Mouse (Mus musculus) forebrain, embryonic 12.5 days (tissue): ENCODE data around the gene Khdrbs2. TPM values are rescaled to one million over a fixed set of nuclear protein-coding genes. Genes with fewer than 3 reads are reported as not detected.

Source experiments
- ATAC-seq: fragments of 200-750 bp; cut with Nextera tagmentation; 2 replicates; pipeline ENCODE4 v1.8.0; 2017; ENCODE audit warnings: moderate TSS enrichment; ENCODE audit not compliant: low FRiP score
- H3K27ac ChIP-seq: fragments of 300-500 bp; sonication (generic); 2 replicates; pipeline ENCODE4 v1.5.1; 2016; ENCODE audit warnings: mild to moderate bottlenecking
- H3K27me3 ChIP-seq: fragments of 300-500 bp; sonication (generic); 2 replicates; pipeline ENCODE4 v1.6.1; 2016; ENCODE audit warnings: mild to moderate bottlenecking
- H3K36me3 ChIP-seq: fragments of 300-500 bp; sonication (generic); replicated peaks from 2 replicates; pipeline ENCODE4 v1.6.1; 2016; ENCODE audit warnings: mild to moderate bottlenecking
- H3K4me1 ChIP-seq: fragments of 300-500 bp; sonication (generic); 2 replicates; pipeline ENCODE4 v1.6.1; 2016
- H3K4me2 ChIP-seq: fragments of 300-500 bp; sonication (generic); 2 replicates; pipeline ENCODE4 v1.6.1; 2016; ENCODE audit warnings: mild to moderate bottlenecking, moderate library complexity
- H3K4me3 ChIP-seq: fragments of 300-500 bp; sonication (generic); replicated peaks from 2 replicates; pipeline ENCODE4 v1.5.1; 2016; ENCODE audit warnings: mild to moderate bottlenecking
- H3K9ac ChIP-seq: fragments of 300-500 bp; sonication (generic); 2 replicates; pipeline ENCODE4 v1.6.1; 2016; ENCODE audit warnings: mild to moderate bottlenecking
- H3K9me3 ChIP-seq: fragments of 300-500 bp; sonication (generic); 2 replicates; pipeline ENCODE4 v1.6.1; 2016
- WGBS: fragments of 180-500 bp; shearing (Covaris S2); methylation state at CpG from one replicate; pipeline ENCODE4 v1.1.7; 2016; 5-methylcytosine and 5-hydroxymethylcytosine counted together
- polyA plus RNA-seq: library from polyadenylated mRNA; unstranded; fragments of >200 nt; fragmentation: Nextera tagmentation; extraction: Ambion mirVana; gene quantifications from 2 replicates; pipeline ENCODE4 v1.2.1, GENCODE M21; 2016

The Khdrbs2 gene
- 19.1 and 21.8 TPM in 2 replicates for polyA plus RNA-seq

DNA sequence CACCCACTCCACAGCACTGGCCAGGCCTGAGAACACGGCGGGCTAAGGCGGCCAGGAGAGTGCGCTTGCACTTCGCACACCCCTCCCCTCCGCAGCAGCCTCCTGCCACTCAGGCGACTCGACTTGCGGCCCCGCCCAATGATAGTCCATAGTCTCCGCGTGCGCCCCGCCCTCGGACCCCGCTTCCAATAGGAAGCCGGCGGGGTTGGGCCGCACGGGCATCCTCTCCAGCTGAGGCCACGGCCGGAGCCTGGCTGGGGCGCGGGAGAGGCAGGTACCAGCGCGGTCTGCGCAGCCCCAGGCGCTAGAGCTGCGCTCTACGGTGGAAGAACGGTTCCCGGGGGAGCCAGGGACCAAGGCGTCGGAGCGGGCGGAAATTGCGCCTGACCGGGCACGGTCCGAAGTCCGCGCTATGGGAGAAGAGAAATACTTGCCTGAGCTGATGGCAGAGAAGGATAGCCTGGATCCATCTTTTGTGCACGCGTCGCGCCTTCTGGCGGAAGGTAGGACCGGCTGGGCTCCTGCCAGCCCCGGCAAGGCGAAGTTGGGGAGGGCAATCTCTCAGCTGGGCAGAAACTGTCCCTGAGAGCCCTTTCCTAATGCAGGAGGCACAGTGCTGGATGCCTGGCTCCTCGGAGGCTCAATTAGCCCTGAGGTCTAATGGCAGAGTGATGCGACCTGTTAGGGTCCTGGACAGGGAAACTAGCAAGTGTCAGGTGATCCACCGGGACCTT, at the start of gene Khdrbs2:
Gene Khdrbs2, plus strand, starts transcription at position 209 of the 734 bp plus-strand sequence.
- peak; percentile 99 for ATAC-seq
- Histone ChIP-seq H3K36me3 (no peaks in the 10 kb centered on the region), H3K9ac (peak within 1 kb of the TSS; percentile 63), H3K27ac (peak within 1 kb of the TSS; percentile 69), H3K4me3 (peak within 1 kb of the TSS; percentile 63), H3K4me2 (peak within 1 kb of the TSS; percentile 70), H3K4me1 (peaks cover 9% of the 10 kb centered on the region), H3K27me3 (no peaks in the 10 kb centered on the region), H3K9me3 (no peaks in the 10 kb centered on the region)
- under 1% methylated on average over 53 of the region's 53 CpGs for WGBS

DNA sequence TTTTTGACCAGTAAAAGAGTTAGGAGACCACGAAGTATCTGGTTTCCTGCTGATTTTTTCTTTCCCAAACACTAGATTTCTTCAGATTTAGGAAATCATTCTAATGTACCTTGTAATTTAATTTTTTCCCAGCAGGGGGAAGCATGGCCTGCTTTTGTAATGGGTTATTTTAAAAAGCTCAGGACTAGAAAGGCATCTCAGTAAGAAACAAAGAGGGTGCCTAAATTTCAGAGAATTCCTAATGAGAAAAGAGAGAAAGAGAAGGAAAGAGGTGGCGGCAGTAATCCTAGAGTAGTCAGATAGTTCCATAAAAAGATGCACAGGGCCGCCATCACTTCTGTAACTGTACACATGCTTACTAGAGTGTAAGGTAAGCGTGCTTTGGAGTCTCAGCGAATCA, 2.1 kb downstream of the Khdrbs2 start:
- H3K27ac ChIP-seq, result no peak overlapping the region
- 53% methylated on average over 5 of the region's 5 CpGs for WGBS
- H3K4me1 ChIP-seq, result peaks cover 9% of the 10 kb centered on the region
- H3K36me3 ChIP-seq, result no peaks in the 10 kb centered on the region
- no peak overlapping the region for H3K9ac ChIP-seq
- ATAC-seq, result no peak
- no peaks in the 10 kb centered on the region for H3K9me3 ChIP-seq
- H3K4me2 ChIP-seq, result peak overlapping the region; percentile 21; the same call in 1 of the 2 replicates
- no peaks in the 10 kb centered on the region for H3K27me3 ChIP-seq
- H3K4me3 ChIP-seq, result peak overlapping the region; percentile 14; the same call in 1 of the 2 replicates

DNA sequence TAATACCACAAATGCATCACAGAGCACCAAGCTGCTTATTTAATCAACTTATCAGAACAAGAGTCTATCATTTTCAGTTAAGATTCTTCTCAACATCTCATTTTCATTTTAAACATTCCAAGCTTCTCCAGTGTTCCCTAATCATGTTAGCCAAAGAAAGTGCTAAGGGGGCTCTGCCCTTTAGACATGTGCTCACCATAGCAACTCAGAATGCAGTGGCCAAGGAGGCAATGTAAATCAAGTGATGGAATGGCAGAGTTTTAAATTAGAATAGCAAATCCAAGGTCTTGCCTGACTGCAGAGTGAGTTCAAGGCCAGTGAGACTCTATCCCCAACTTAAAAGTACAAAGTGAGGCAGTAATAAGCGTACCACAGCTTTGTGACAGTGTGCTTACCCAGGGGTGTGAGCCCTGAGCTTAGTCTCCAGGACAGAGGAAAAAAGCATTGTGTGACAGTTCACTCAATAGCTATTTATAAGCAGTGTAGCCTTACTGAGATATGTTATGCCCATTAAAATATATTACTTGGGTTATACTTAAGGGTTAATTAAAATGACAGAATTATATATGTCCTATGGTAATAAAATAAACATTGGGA, 27.2 kb downstream of the Khdrbs2 start:
- H3K9me3 ChIP-seq, result no peaks in the 10 kb centered on the region
- no peak overlapping the region for H3K27ac ChIP-seq
- H3K27me3 ChIP-seq, result no peaks in the 10 kb centered on the region
- no peaks in the 10 kb centered on the region for H3K36me3 ChIP-seq
- H3K4me1 ChIP-seq, result peaks cover 3% of the 10 kb centered on the region; the same call in 1 of the 2 replicates
- H3K4me3 ChIP-seq, result no peak overlapping the region
- no peak overlapping the region for H3K4me2 ChIP-seq
- no peak overlapping the region for H3K9ac ChIP-seq
- WGBS, result 68% methylated on average over 1 of the region's 1 CpGs
- no peak for ATAC-seq

DNA sequence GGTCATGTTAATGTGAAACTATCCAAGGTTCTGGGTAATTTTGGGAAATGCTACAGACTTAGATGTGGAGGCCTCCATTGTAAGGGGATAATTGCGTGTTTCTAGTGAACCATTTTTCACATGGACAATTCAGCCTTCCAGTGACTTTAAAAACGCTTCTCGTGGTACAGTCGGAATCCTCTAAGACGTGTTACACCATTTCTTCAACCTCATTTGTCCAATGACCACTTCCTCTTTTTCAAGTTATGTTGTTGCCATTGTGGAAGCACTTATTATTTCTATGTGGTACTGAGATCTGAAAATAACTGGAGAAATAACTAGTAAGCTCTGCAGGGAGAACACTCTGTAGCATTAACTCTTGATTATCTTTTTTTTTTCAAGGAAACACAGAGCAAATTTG, 75.9 kb downstream of the Khdrbs2 start:
- ATAC-seq, result no peak
- no peaks in the 10 kb centered on the region for H3K4me1 ChIP-seq
- no peaks in the 10 kb centered on the region for H3K36me3 ChIP-seq
- no peaks in the 10 kb centered on the region for H3K27me3 ChIP-seq
- no peak overlapping the region for H3K27ac ChIP-seq
- no peak overlapping the region for H3K4me2 ChIP-seq
- no peaks in the 10 kb centered on the region for H3K9me3 ChIP-seq
- 90% methylated on average over 5 of the region's 5 CpGs for WGBS
- H3K4me3 ChIP-seq, result no peak overlapping the region
- no peak overlapping the region for H3K9ac ChIP-seq

DNA sequence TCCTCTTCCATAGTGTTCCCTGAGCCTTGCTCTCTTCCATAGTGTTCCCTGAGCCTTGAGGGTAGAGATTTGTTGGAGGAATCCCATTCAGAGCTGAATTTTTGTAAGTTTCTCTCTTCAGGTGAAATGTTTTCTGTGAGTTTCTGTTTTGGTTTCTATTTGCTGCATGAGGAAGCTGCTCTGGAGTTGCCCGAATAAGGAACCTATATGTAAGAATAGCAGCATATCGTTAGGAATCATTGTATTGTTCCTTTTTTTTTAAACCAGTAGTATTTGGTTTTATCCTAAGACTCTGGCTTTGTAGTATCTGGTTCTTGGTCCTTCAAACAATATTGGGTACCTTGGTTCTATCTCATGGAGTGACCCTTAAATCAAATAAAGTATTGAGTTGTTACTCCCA, 77.1 kb downstream of the Khdrbs2 start:
- 88% methylated on average over 2 of the region's 2 CpGs for WGBS
- no peaks in the 10 kb centered on the region for H3K27me3 ChIP-seq
- no peak overlapping the region for H3K4me2 ChIP-seq
- ATAC-seq, result no peak
- no peaks in the 10 kb centered on the region for H3K9me3 ChIP-seq
- H3K27ac ChIP-seq, result no peak overlapping the region
- H3K4me1 ChIP-seq, result no peaks in the 10 kb centered on the region
- no peak overlapping the region for H3K4me3 ChIP-seq
- no peak overlapping the region for H3K9ac ChIP-seq
- H3K36me3 ChIP-seq, result no peaks in the 10 kb centered on the region

- Histone ChIP-seq H3K36me3 (no peaks in the 10 kb centered on the region), H3K27ac (no peak overlapping the region), H3K9ac (no peak overlapping the region), H3K4me3 (no peak overlapping the region), H3K4me1 (no peaks in the 10 kb centered on the region), H3K27me3 (no peaks in the 10 kb centered on the region), H3K4me2 (no peak overlapping the region), H3K9me3 (no peaks in the 10 kb centered on the region)
- ATAC-seq, result no peak
- WGBS, result 93% methylated on average over 1 of the region's 1 CpGs
These were observed 77.8 kb downstream of the Khdrbs2 start for GRCm38 (mm10) chr1:32250337-32250736.

DNA sequence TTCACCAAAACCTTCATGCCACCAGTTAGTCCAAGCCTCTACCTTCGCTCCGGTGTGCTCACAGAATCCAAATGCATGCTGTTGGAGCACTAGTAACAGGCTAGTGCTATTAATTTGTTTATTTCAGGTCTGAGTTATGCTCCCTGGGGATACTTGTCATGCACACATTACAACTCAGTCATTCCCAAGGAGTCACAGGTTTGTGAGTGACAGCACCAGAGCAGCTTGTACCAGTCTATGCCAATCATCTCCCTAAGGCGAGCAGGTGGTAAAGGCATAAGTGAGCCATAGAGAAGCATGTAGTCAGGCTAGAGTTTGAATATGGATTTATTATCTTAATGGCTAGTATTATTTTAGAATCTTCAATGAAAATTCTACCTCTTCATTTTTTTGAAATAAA, 86.4 kb downstream of the Khdrbs2 start:
- H3K27me3 ChIP-seq, result no peaks in the 10 kb centered on the region
- H3K9me3 ChIP-seq, result no peaks in the 10 kb centered on the region
- H3K4me1 ChIP-seq, result no peaks in the 10 kb centered on the region
- ATAC-seq, result no peak
- no peaks in the 10 kb centered on the region for H3K36me3 ChIP-seq
- H3K27ac ChIP-seq, result no peak overlapping the region
- no peak overlapping the region for H3K4me2 ChIP-seq
- WGBS, result 95% methylated on average over 3 of the region's 3 CpGs
- no peak overlapping the region for H3K9ac ChIP-seq
- H3K4me3 ChIP-seq, result no peak overlapping the region

DNA sequence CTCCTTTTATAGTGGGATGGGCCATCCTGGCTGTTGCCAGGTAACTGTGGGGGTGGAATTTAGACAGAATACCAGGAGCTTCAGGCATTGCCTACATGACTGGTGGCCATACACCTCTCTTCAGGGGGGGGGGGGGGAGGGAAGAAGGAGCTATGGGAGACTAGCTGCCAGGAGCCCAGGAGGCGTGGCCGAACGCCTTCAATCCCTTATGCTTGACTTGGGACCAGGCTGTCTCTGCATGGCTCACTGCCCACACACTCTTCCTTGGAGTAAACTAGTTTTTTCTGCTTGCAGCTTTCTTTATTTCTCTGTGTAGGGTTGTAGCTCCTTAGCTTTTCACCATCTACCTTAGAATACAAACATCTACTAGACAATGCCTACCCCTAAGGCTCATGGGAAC, 98.0 kb downstream of the Khdrbs2 start:
- Histone ChIP-seq H3K4me1 (no peaks in the 10 kb centered on the region), H3K27me3 (no peaks in the 10 kb centered on the region), H3K36me3 (no peaks in the 10 kb centered on the region), H3K4me3 (no peak overlapping the region), H3K27ac (no peak overlapping the region), H3K4me2 (no peak overlapping the region), H3K9me3 (no peaks in the 10 kb centered on the region), H3K9ac (no peak overlapping the region)
- 81% methylated on average over 3 of the region's 3 CpGs for WGBS
- ATAC-seq, result no peak

- Histone ChIP-seq H3K4me1 (peaks cover 5% of the 10 kb centered on the region; the same call in 1 of the 2 replicates), H3K4me2 (no peak overlapping the region), H3K9me3 (no peaks in the 10 kb centered on the region), H3K27me3 (no peaks in the 10 kb centered on the region), H3K36me3 (no peaks in the 10 kb centered on the region), H3K4me3 (no peak overlapping the region), H3K27ac (no peak overlapping the region), H3K9ac (no peak overlapping the region)
- 96% methylated on average over 1 of the region's 1 CpGs for WGBS
- no peak for ATAC-seq
These were observed 122.2 kb downstream of the Khdrbs2 start for GRCm38 (mm10) chr1:32294702-32295101.

DNA sequence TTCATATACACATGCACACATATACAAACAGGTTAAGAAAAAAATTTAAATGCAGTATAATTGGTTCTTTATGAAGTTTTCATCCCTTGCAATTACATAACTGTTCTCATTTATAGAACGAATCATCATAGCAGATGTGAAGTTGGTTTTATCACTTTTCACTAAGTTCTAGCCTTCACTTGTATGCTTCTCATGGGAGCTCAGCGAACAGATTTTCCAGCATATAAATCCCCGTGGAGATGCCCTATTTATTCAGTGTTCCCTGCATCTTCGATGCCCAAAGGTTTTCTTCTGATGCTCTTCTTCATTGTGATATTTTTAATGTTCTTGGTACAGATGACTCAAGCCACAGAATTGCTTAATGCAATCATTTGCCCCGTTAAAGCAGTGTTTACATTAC, 128.9 kb downstream of the Khdrbs2 start:
- H3K27ac ChIP-seq, result no peak overlapping the region
- H3K9me3 ChIP-seq, result no peaks in the 10 kb centered on the region
- 87% methylated on average over 5 of the region's 5 CpGs for WGBS
- no peaks in the 10 kb centered on the region for H3K36me3 ChIP-seq
- H3K9ac ChIP-seq, result no peak overlapping the region
- H3K4me3 ChIP-seq, result no peak overlapping the region
- ATAC-seq, result no peak
- no peaks in the 10 kb centered on the region for H3K4me1 ChIP-seq
- no peaks in the 10 kb centered on the region for H3K27me3 ChIP-seq
- no peak overlapping the region for H3K4me2 ChIP-seq

- Histone ChIP-seq H3K27me3 (no peaks in the 10 kb centered on the region), H3K4me1 (no peaks in the 10 kb centered on the region), H3K9ac (no peak overlapping the region), H3K9me3 (no peaks in the 10 kb centered on the region), H3K4me3 (no peak overlapping the region), H3K27ac (no peak overlapping the region), H3K4me2 (no peak overlapping the region), H3K36me3 (no peaks in the 10 kb centered on the region)
- WGBS, result 80% methylated on average over 3 of the region's 3 CpGs
- ATAC-seq, result no peak
These were observed 136.6 kb downstream of the Khdrbs2 start for GRCm38 (mm10) chr1:32309074-32309473.

DNA sequence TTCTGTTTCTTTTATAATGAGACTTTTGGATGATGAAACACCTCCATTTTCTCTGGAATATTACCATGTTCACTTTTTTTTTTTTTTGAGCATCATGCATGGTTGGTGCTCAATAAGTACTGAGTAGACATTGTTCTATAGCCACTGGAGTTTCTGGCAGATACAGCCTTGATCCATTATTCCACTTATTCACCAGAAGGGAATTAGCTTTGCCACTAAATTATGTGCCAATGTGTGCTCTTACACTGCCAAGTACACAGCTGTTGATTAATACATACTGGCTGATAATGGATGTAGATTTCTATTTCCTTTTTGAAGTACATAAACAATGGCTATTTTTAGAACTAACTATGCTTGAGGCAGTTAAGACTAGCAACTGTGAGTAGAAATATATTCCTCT, 137.1 kb downstream of the Khdrbs2 start:
- no peaks in the 10 kb centered on the region for H3K9me3 ChIP-seq
- H3K4me3 ChIP-seq, result no peak overlapping the region
- ATAC-seq, result no peak
- H3K27me3 ChIP-seq, result no peaks in the 10 kb centered on the region
- no peak overlapping the region for H3K4me2 ChIP-seq
- H3K36me3 ChIP-seq, result no peaks in the 10 kb centered on the region
- no peaks in the 10 kb centered on the region for H3K4me1 ChIP-seq
- H3K9ac ChIP-seq, result no peak overlapping the region
- H3K27ac ChIP-seq, result no peak overlapping the region

DNA sequence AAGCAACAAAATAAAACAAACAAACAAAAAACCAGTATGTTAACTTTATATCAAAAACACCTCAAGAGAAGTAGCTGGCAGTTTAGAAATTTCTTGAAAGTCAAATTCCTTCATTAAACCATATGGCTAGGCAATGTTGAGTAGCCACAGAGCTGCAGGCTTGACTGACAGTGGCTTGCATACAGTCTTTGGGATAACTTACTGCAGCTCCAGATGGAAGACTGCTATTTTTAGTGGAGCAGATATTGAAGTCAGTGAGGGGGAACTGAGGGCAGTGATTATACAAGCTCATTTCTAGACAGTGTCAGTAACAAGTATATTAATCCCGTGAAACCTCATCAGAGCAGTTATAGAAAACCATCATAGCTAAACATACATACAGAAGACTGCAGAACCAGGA, 166.6 kb downstream of the Khdrbs2 start:
- no peaks in the 10 kb centered on the region for H3K9me3 ChIP-seq
- no peaks in the 10 kb centered on the region for H3K27me3 ChIP-seq
- H3K9ac ChIP-seq, result no peak overlapping the region
- H3K4me3 ChIP-seq, result no peak overlapping the region
- no peaks in the 10 kb centered on the region for H3K36me3 ChIP-seq
- WGBS, result 88% methylated on average over 1 of the region's 1 CpGs
- H3K4me1 ChIP-seq, result no peaks in the 10 kb centered on the region
- H3K4me2 ChIP-seq, result no peak overlapping the region
- H3K27ac ChIP-seq, result no peak overlapping the region
- ATAC-seq, result no peak
